Mouse (Mus musculus) spleen, embryonic (tissue): ENCODE measurements around the gene Stx3.

Experiments
- CTCF ChIA-PET: fragments of 350-600 bp; sonication (Branson Sonifier 250); formaldehyde crosslinking; loops from one replicate; lab custom pipeline; 2022; lab: Charles Lee

Stx3 gene

GRCm38 (mm10) chr19:11730278-11730677 lies 88.9 kb downstream of the Stx3 start:
- CTCF ChIA-PET, result no interaction called here

DNA sequence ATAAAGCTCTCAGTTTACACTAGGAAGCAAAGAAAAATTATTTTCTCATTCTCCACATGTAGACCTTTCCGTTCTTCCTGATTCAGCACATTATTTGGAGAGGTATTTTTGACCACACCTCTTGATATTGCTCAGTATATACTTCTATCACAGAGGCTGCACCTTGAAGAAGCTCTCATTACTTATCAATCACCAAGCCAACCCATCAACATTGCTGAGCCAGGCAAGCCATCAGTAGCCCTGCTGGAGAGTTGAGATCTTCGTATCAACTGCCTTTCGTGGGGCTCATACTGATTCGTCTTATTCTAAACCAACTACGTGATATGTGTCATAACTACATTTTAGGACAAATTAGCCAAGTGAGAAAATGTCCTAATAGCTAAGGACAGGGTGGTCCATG lies 91.9 kb downstream of the Stx3 start:
- CTCF ChIA-PET, result no interaction called here

GRCm38 (mm10) chr19:11725915-11726314 lies 93.3 kb downstream of the Stx3 start:
- CTCF ChIA-PET, result no interaction called here
